Mouse (Mus musculus) MEL (cell line): ENCODE data around the gene Acp1. TPM values are rescaled to one million over a fixed set of nuclear protein-coding genes. Genes with fewer than 3 reads are reported as not detected.

Experiments
- DNase-seq: peaks from one replicate; pipeline ENCODE4 v3.0.0; 2011; ENCODE audit warnings: low read depth, low spot score
- H3K27ac ChIP-seq: 2 replicates; pipeline ENCODE4 v1.5.1; 2012; ENCODE audit warnings: low read depth, mild to moderate bottlenecking, control low read depth, low read length, moderate library complexity; ENCODE audit not compliant: control insufficient read depth
- H3K27me3 ChIP-seq, 2 experiments: fragments of 150-350 bp in 1 of 2; sonication (generic) in 1 of 2; 2 replicates each; pipeline ENCODE4 v1.6.1; 2012; ENCODE audit warnings: low read length in 2 of 2, mild to moderate bottlenecking in 2 of 2, improper control_type of control experiment in 1 of 2, moderate library complexity in 1 of 2; ENCODE audit not compliant: insufficient read depth in 2 of 2, control insufficient read depth in 1 of 2
- H3K36me3 ChIP-seq, 2 experiments: 2 replicates each; pipeline ENCODE4 v1.6.1; 2012 to 2014; ENCODE audit warnings: low read length in 2 of 2, improper control_type of control experiment in 1 of 2, inconsistent platforms in 1 of 2, mild to moderate bottlenecking in 1 of 2; ENCODE audit not compliant: insufficient read depth in 2 of 2, control insufficient read depth in 1 of 2
- H3K4me1 ChIP-seq, 2 experiments: fragments of 150-350 bp in 1 of 2; sonication (generic) in 1 of 2; 2 replicates each; pipeline ENCODE4 v1.6.1; 2012; ENCODE audit warnings: low read length in 2 of 2, improper control_type of control experiment in 1 of 2, mild to moderate bottlenecking in 1 of 2; ENCODE audit not compliant: insufficient read depth in 2 of 2, control insufficient read depth in 1 of 2
- H3K4me3 ChIP-seq, 2 experiments: fragments of 150-350 bp in 1 of 2; sonication (generic) in 1 of 2; 2 replicates each; pipeline ENCODE4 v1.5.1; 2012; ENCODE audit warnings: low read depth in 2 of 2, low read length in 2 of 2, mild to moderate bottlenecking in 2 of 2, moderate library complexity in 2 of 2, control low read depth in 1 of 2, improper control_type of control experiment in 1 of 2; ENCODE audit not compliant: control insufficient read depth in 1 of 2, insufficient read depth in 1 of 2
- H3K79me2 ChIP-seq: 2 replicates; pipeline ENCODE4 v1.6.1; 2012; ENCODE audit warnings: mild to moderate bottlenecking, low read length, moderate library complexity; ENCODE audit not compliant: control insufficient read depth, poor library complexity, insufficient read depth
- H3K9ac ChIP-seq: 2 replicates; pipeline ENCODE4 v1.6.1; 2012; ENCODE audit warnings: low read depth, mild to moderate bottlenecking, control low read depth, low read length, moderate library complexity; ENCODE audit not compliant: control insufficient read depth, poor library complexity, severe bottlenecking
- H3K9me3 ChIP-seq: fragments of 150-350 bp; sonication (generic); replicated peaks from 2 replicates; pipeline ENCODE4 v1.6.1; 2012; ENCODE audit warnings: mild to moderate bottlenecking, low read length, improper control_type of control experiment, moderate library complexity; ENCODE audit not compliant: insufficient read depth
- CHD1 ChIP-seq: IDR thresholded peaks from 2 replicates; pipeline ENCODE4 v1.6.1; 2012; ENCODE audit warnings: low read depth, mild to moderate bottlenecking, inconsistent platforms, low read length, improper control_type of control experiment
- CTCF ChIP-seq, 3 experiments: IDR thresholded peaks in 2 of 3; conservative IDR thresholded peaks in 1 of 3; 2 replicates each; pipeline ENCODE4 v1.5.1; 2011 to 2012; ENCODE audit warnings: low read length in 3 of 3, low read depth in 2 of 3, mild to moderate bottlenecking in 2 of 3, improper control_type of control experiment in 1 of 3, inconsistent platforms in 1 of 3, mixed read lengths in 1 of 3, moderate library complexity in 1 of 3; ENCODE audit not compliant: control insufficient read depth in 1 of 3, insufficient read depth in 1 of 3, poor library complexity in 1 of 3, severe bottlenecking in 1 of 3
- E2F4 ChIP-seq: IDR thresholded peaks from 2 replicates; pipeline ENCODE4 v1.6.1; 2011; ENCODE audit warnings: low read depth, low read length, improper control_type of control experiment, borderline replicate concordance
- ETS1 ChIP-seq: IDR thresholded peaks from 2 replicates; pipeline ENCODE4 v1.6.1; 2012; ENCODE audit warnings: low read depth, mild to moderate bottlenecking, inconsistent platforms, low read length, improper control_type of control experiment, moderate library complexity
- KAT2A ChIP-seq: conservative IDR thresholded peaks from 2 replicates; pipeline ENCODE4 v1.6.1; 2012; ENCODE audit warnings: low read depth, low read length, improper control_type of control experiment, inconsistent platforms
- MAFK ChIP-seq: IDR thresholded peaks from 2 replicates; pipeline ENCODE4 v1.6.1; 2011; ENCODE audit warnings: low read depth, mild to moderate bottlenecking, low read length, improper control_type of control experiment, borderline replicate concordance
- MAX ChIP-seq: IDR thresholded peaks from 2 replicates; pipeline ENCODE4 v1.6.1; 2011; ENCODE audit warnings: low read length, improper control_type of control experiment
- MEF2A ChIP-seq: IDR thresholded peaks from 2 replicates; pipeline ENCODE4 v1.6.1; 2014; ENCODE audit warnings: low read depth, mild to moderate bottlenecking, inconsistent platforms, low read length, improper control_type of control experiment; ENCODE audit not compliant: poor library complexity, insufficient replicate concordance, severe bottlenecking; ENCODE audit errors: extremely low read depth
- POLR2AphosphoS2 ChIP-seq: IDR thresholded peaks from 2 replicates; pipeline ENCODE4 v1.6.1; 2011; ENCODE audit warnings: low read length, improper control_type of control experiment
- POLR2AphosphoS5 ChIP-seq: IDR thresholded peaks from 2 replicates; pipeline ENCODE4 v1.6.1; 2012; ENCODE audit warnings: low read depth, borderline replicate concordance, mild to moderate bottlenecking, inconsistent platforms, low read length, moderate library complexity, mixed read lengths
- RAD21 ChIP-seq: IDR thresholded peaks from 2 replicates; pipeline ENCODE4 v1.6.1; 2011; ENCODE audit warnings: mild to moderate bottlenecking, low read depth, low read length, improper control_type of control experiment
- RCOR1 ChIP-seq: IDR thresholded peaks from 2 replicates; pipeline ENCODE4 v1.6.1; 2012; ENCODE audit warnings: low read depth, mild to moderate bottlenecking, inconsistent platforms, low read length, improper control_type of control experiment
- SMC3 ChIP-seq: IDR thresholded peaks from 2 replicates; pipeline ENCODE4 v1.6.1; 2011; ENCODE audit warnings: low read depth, low read length, improper control_type of control experiment
- USF2 ChIP-seq, 2 experiments: IDR thresholded peaks; 2 replicates each; pipeline ENCODE4 v1.6.1; 2011 to 2012; ENCODE audit warnings: improper control_type of control experiment in 2 of 2, low read length in 2 of 2, borderline replicate concordance in 1 of 2, inconsistent platforms in 1 of 2, low read depth in 1 of 2, mild to moderate bottlenecking in 1 of 2; ENCODE audit not compliant: insufficient read depth in 1 of 2
- ZC3H11A ChIP-seq: IDR thresholded peaks from 2 replicates; pipeline ENCODE4 v1.6.1; 2012; ENCODE audit warnings: low read depth, mild to moderate bottlenecking, inconsistent platforms, low read length, improper control_type of control experiment
- polyA plus RNA-seq, 2 experiments: library from polyadenylated mRNA; stranded (reverse) in 1 of 2; unstranded in 1 of 2; fragments of >175 nt in 1 of 2; fragments of >200 nt in 1 of 2; gene quantifications; 2 replicates each; pipeline versions ENCODE4 v1.2.1 to v1.2.4; 2012; ENCODE audit warnings: low replicate concordance in 2 of 2, low read depth in 1 of 2; ENCODE audit not compliant: insufficient read length in 2 of 2, insufficient read depth in 1 of 2, missing spikeins in 1 of 2
- total RNA-seq: library from RNA; depleted of rRNA; stranded (reverse); fragments of 300-350 nt; gene quantifications from 2 replicates; pipeline ENCODE4 v1.2.3, GENCODE M21; 2012

Gene Acp1
- total and polyA plus RNA-seq, 3 experiments: 59.2 to 93.9 TPM; not detected in 1

DNA sequence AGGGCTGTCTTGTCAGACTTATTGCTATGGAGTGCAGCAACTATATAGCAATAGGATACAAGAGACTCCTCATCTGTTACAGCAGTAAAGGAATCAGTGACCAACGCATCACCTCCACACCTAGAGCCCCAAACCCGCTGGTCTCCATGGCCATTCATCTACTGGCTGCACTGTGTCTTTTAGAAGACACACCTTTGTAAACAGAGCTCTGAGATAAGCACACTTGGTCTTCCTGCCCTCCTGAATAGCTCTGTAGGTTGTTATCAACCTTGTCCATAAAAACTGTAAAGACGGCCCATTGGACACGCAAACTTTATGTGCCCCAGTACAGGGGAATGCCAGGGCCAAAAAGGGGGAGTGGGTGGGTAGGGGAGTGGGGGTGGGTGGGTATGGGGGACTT is 14.3 kb downstream of the Acp1 start:
- TF ChIP-seq ETS1 (no peak), POLR2AphosphoS2 (no peak), MAX (no peak), POLR2AphosphoS5 (no peak), RCOR1 (no peak), E2F4 (no peak), MAFK (no peak), CHD1 (no peak), KAT2A (no peak)
- Histone ChIP-seq H3K36me3 (no peaks in the 10 kb centered on the region), H3K4me1 (no peaks in the 10 kb centered on the region), H3K79me2 (no peaks in the 10 kb centered on the region), H3K27me3 (no peaks in the 10 kb centered on the region), H3K27ac (no peak overlapping the region), H3K4me3 (no peak overlapping the region), H3K9ac (no peak overlapping the region), H3K9me3 (no peaks in the 10 kb centered on the region)
- DNase-seq: no peak

DNA sequence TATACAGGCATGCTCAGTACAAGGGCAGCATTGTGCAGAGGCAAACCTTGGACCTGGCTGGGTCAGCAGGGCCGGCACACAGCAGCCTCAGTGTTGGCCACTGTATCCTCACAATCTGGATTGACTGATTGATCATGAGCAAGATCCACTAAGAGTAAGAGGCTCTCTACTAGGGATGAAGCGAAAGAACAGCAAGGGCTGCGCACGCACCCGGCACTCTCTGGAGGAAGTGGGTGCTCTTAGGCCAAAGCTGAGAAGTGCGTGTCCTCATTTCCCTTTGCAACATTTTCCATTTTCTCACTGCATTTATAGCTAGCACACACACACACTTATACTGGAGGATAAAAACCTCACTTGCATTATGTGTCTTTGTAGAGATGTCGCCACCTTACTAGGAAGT is 20.0 kb downstream of the Acp1 start:
- Histone ChIP-seq H3K9me3 (no peaks in the 10 kb centered on the region), H3K9ac (no peak overlapping the region), H3K4me1 (no peaks in the 10 kb centered on the region), H3K27ac (no peak overlapping the region), H3K36me3 (no peaks in the 10 kb centered on the region), H3K27me3 (no peaks in the 10 kb centered on the region), H3K79me2 (no peaks in the 10 kb centered on the region), H3K4me3 (no peak overlapping the region)
- TF ChIP-seq MAFK (no peak), USF2 (IDR thresholded peaks at IDR 0.05; ENCODE audit: borderline replicate concordance in 1 of 2, insufficient read depth in 1 of 2, low read depth in 1 of 2, low read length in 2 of 2) (no peak)
- no peak for DNase-seq

DNA sequence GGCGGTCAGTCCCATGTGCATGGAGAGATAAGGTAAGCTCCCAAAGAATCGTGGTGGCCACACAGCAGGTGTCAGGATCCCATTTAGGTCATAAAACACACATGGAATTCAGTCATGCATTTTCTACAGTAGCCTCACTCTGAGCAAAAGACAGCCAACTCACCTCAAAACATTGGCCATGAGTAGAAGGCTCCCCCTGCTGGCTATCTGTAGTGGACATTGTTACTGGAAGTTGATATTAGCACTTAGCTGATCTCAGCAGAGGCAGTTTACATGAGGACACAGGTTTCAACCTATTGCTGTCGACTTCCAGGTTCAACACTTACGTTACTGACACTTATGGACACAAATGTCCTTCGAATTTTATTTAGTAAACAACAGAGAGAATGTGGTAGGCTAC is 21.3 kb downstream of the Acp1 start:
- no peaks in the 10 kb centered on the region for H3K27me3 ChIP-seq
- no peak overlapping the region for H3K27ac ChIP-seq
- H3K4me1 ChIP-seq: no peaks in the 10 kb centered on the region
- H3K79me2 ChIP-seq: no peaks in the 10 kb centered on the region
- no peak overlapping the region for H3K4me3 ChIP-seq
- TF ChIP-seq CTCF (IDR thresholded peaks at IDR 0.05 in 2 of 3, conservative IDR thresholded peaks at IDR 0.05 in 1 of 3; ENCODE audit: control insufficient read depth in 1 of 3, insufficient read depth in 1 of 3, low read depth in 2 of 3, low read length in 3 of 3, poor library complexity in 1 of 3, severe bottlenecking in 1 of 3): peak; percentile 49 to 66 (median 65)
- TF ChIP-seq SMC3: peak; percentile 64
- TF ChIP-seq KAT2A: no peak
- no peak for TF ChIP-seq CHD1
- peak; percentile 19; the same call in 1 of the 2 replicates for TF ChIP-seq ZC3H11A
- peak; percentile 49 for TF ChIP-seq RAD21
- no peak for TF ChIP-seq MEF2A
- peak; percentile 52 for DNase-seq
- no peaks in the 10 kb centered on the region for H3K36me3 ChIP-seq
- H3K9me3 ChIP-seq: no peaks in the 10 kb centered on the region
- no peak overlapping the region for H3K9ac ChIP-seq
